Mouse (Mus musculus): ENCODE data around the gene Hydin. TPM values are rescaled to one million over a fixed set of nuclear protein-coding genes. Genes with fewer than 3 reads are reported as not detected.
"Not testable (repeated sequence)": the region's sequence is repeated elsewhere in the genome, so short reads cannot be mapped to it uniquely, and the experiment has no call there.

Hydin gene
- total RNA-seq, 2 experiments from 2014 or later, result 0.30 to 0.58 TPM

- DNase-seq (ENCODE audit: low spot score in 2 of 2), result no peak
Observed at GRCm38 (mm10) chr8:110333376-110333775, 66.6 kb downstream of the Hydin start.

- no peak for DNase-seq (ENCODE audit: low spot score in 2 of 2)
Observed at GRCm38 (mm10) chr8:110339447-110339846, 72.7 kb downstream of the Hydin start.

GRCm38 (mm10) chr8:110340090-110340703 is 73.4 kb downstream of the Hydin start:
- no peak for DNase-seq (ENCODE audit: low spot score in 2 of 2)

- no peak for DNase-seq (ENCODE audit: low spot score in 2 of 2)
Observed at GRCm38 (mm10) chr8:110345697-110346394, 79.1 kb downstream of the Hydin start.

- DNase-seq (ENCODE audit: low spot score in 2 of 2), result no peak
Observed at GRCm38 (mm10) chr8:110346915-110347314, 80.1 kb downstream of the Hydin start.

- DNase-seq (ENCODE audit: low spot score in 2 of 2), result no peak
Observed at GRCm38 (mm10) chr8:110350725-110351124, 83.9 kb downstream of the Hydin start.

- no peak for DNase-seq (ENCODE audit: low spot score in 2 of 2)
Observed at GRCm38 (mm10) chr8:110351909-110352308, 85.1 kb downstream of the Hydin start.

- no peak for DNase-seq (ENCODE audit: low spot score in 2 of 2)
Observed at GRCm38 (mm10) chr8:110362975-110363374, 96.2 kb downstream of the Hydin start.

- DNase-seq (ENCODE audit: low spot score in 2 of 2), result peak in 1 of 2 experiments; percentile 4
Observed at GRCm38 (mm10) chr8:110372836-110373235, 106.1 kb downstream of the Hydin start.

- no peak for DNase-seq (ENCODE audit: low spot score in 2 of 2)
Observed at GRCm38 (mm10) chr8:110373695-110374094, 106.9 kb downstream of the Hydin start.

- DNase-seq (ENCODE audit: low spot score in 2 of 2), result no peak
Observed at GRCm38 (mm10) chr8:110382751-110383150, 116.0 kb downstream of the Hydin start.

GRCm38 (mm10) chr8:110384632-110385031 is 117.9 kb downstream of the Hydin start:
- not testable (repeated sequence) for DNase-seq (ENCODE audit: low spot score in 2 of 2)

- no peak for DNase-seq (ENCODE audit: low spot score in 2 of 2)
Observed at GRCm38 (mm10) chr8:110395656-110396055, 128.9 kb downstream of the Hydin start.

- DNase-seq (ENCODE audit: low spot score in 2 of 2), result no peak
Observed at GRCm38 (mm10) chr8:110400536-110400935, 133.8 kb downstream of the Hydin start.

GRCm38 (mm10) chr8:110402311-110402710 is 135.5 kb downstream of the Hydin start:
- DNase-seq (ENCODE audit: low spot score in 2 of 2), result no peak

- no peak for DNase-seq (ENCODE audit: low spot score in 2 of 2)
Observed at GRCm38 (mm10) chr8:110404516-110404915, 137.7 kb downstream of the Hydin start.

GRCm38 (mm10) chr8:110415121-110415520 is 148.3 kb downstream of the Hydin start:
- DNase-seq (ENCODE audit: low spot score in 2 of 2), result no peak

GRCm38 (mm10) chr8:110416931-110417330 is 150.2 kb downstream of the Hydin start:
- no peak for DNase-seq (ENCODE audit: low spot score in 2 of 2)

- DNase-seq (ENCODE audit: low spot score in 2 of 2), result no peak
Observed at GRCm38 (mm10) chr8:110417801-110418200, 151.0 kb downstream of the Hydin start.

GRCm38 (mm10) chr8:110419711-110420110 is 152.9 kb downstream of the Hydin start:
- no peak for DNase-seq (ENCODE audit: low spot score in 2 of 2)

GRCm38 (mm10) chr8:110420221-110420620 is 153.4 kb downstream of the Hydin start:
- DNase-seq (ENCODE audit: low spot score in 2 of 2), result no peak

GRCm38 (mm10) chr8:110424146-110424545 is 157.4 kb downstream of the Hydin start:
- DNase-seq (ENCODE audit: low spot score in 2 of 2), result no peak

- DNase-seq (ENCODE audit: low spot score in 2 of 2), result no peak
Observed at GRCm38 (mm10) chr8:110431340-110431739, 164.6 kb downstream of the Hydin start.

All from left cerebral cortex, adult 18-20 months (tissue).